Mouse (Mus musculus) heart, postnatal 36 days (tissue): ENCODE results near the gene Zbtb16. TPM values are rescaled to one million over a fixed set of nuclear protein-coding genes. Genes with fewer than 3 reads are reported as not detected.

ENCODE experiments used
- DNase-seq, 2 experiments: peaks; one replicate each; pipeline ENCODE4 v3.0.0; 2021 to 2022
- intact Hi-C: fragments of 180-260 bp; cut with DNase I; formaldehyde crosslinking; loops from one replicate; pipeline ENCODE4 v1.15.1; 2025
- total RNA-seq, 2 experiments: library from RNA; stranded (reverse); gene quantifications; 2 replicates each; pipeline ENCODE4 v1.2.3; 2021

Gene Zbtb16
- total RNA-seq, 2 experiments from 2014 or later, result 118 to 222 TPM

DNA sequence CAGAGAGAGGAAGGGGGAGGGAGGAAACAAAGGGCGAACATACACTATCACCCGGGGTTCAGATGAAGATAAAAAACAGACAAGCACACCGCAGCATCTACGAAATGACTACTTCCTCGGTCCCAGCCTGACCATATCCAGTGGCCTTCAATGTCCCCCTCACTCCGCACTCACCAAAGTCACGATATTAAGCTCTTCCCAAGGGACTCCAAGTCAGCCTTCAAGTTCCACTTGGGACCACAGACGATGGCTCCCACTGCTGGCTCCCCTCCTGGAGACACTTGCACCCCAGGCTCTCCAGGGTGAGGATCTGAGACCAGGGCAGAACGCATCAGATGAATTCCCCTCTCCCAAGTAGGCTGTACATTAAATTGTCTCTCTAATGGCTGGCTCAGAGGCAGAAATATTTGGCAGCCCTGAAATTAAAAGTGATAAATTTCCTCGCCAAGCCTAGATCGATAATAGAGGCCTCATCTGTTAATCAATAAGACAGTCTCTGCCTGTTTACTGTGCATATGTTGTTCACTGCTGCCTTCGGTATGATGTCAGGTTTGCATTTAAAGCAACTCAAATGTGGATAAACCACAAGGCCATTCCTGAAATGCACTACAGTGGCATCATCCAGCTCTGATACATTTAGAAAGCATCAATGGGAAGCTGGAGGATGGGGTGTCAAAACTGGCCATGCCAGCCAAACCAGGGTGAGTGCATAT is 115.6 kb downstream of the Zbtb16 start:
- intact Hi-C loops, result no loop called here
- DNase-seq, result peak in 1 of 2 experiments; percentile 21

DNA sequence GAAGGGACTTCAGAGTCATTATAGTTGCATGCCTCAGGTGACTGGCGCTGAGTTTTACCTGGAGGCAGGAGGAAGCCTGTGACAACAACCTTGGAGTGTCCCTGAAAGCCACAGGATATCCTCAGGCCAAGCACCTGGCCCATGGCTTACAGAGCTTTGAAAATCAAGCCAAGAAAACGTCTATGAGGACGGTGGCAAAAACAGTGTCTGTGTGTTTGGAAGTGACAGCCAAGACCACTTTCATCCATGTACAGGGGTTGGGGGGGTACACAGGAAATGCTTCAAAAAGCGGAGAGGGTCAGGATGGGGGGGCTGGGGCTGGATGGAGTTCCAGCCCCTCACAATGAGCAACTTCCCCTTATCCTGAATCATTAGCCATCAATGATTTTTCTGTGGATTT is 116.4 kb downstream of the Zbtb16 start:
- DNase-seq, result peak in 1 of 2 experiments; percentile 16
- intact Hi-C loops, result no loop called here

DNA sequence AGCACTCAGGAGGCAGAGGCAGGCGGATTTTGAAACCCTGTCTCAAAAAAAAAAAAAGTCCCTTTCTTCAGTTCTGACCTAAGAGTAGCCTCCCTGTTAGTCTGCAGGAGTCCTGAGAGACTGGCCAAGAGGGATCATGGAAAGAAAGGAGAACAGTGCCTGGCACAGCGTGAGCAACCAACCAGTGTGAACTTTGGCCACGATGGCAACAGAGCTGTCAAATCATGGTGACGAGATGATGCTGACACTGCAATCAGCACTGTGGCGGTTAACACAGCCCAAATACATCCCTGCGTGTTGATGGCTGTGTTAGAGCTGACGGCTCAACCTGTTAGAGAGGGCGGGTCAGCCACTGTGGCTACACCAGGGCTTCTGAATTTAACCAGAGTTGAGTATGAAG is 119.5 kb downstream of the Zbtb16 start:
- intact Hi-C loops, result no loop called here
- no peak for DNase-seq

DNA sequence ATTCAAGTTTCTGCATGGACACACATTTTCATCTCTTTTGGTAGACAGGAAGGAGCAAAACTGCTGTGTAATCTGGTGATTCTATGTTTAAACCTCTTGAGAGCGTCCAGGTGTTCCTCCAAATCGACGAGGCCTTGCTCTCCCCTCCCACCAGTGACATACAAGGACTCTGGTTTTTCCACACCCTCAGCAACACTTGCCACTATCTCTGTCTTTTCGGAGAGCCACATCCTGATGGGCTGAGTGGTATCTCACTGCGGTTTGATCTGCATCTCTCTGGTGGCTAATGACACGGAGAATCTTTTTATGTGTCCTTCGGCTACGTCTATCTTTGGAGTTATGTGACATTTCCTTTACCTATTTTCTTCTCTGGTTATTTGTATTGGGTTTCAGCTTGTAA is 121.0 kb downstream of the Zbtb16 start:
- DNase-seq, result no peak
- intact Hi-C loops, result no loop called here

DNA sequence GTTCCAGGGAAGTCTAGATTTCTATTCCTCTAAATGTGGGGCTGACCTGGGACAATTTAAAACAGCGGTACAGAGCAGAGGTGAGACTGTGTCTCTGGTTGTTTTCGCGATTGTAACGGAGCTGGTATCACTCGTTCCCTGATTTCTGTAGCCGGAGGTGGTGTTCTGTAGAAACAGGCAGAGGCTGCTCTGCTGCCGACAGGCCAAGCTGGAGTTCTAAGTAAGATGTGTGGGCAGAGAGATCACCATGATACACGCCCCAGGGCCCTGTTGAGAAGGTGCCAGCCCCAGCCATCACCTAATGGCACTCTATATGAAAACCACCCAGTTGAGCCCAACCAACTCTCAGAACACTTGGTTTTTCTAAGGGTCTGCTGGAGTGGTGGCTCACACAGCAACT is 122.2 kb downstream of the Zbtb16 start:
- intact Hi-C loops, result no loop called here

DNA sequence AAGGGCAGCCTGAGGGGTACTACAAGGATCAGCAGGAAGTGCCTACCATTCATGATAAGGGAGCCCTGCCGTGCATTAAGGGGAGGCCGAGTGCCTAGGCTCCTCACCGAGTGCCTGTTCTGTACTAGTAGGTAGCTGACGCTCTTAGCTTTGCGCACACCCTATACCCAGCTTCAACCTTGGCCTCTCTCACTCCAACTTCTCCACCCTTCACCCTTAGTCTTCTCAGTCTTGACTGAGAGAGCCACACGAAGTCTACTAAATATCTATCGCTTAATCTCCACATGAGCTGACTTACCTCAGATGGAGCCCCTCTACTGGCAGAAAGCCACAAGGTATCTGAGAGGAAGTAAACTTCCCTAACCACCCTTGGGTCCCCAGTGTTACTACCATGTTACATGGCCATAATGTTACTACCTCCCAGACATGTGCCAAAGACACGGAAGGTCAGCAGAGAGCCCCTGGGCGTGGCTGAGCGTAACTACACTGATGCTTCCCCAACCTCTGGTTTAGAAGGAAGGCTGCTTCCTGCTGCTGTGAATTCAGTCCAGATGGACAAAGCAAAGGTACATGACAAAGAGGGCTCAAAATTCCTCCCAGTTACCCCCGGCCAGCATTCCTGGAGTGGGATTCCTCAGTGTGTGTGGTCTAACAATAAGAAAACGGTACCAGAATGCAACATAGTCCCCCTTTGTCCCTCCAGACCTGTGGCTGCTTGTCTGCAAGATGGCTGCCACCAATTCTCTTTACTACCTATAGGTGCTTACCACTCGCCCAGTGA is 122.8 kb downstream of the Zbtb16 start:
- DNase-seq, result no peak
- intact Hi-C loops, result no loop called here

More for the DNA sequence above, 122.2 kb downstream of the Zbtb16 start:
- no peak for DNase-seq

DNA sequence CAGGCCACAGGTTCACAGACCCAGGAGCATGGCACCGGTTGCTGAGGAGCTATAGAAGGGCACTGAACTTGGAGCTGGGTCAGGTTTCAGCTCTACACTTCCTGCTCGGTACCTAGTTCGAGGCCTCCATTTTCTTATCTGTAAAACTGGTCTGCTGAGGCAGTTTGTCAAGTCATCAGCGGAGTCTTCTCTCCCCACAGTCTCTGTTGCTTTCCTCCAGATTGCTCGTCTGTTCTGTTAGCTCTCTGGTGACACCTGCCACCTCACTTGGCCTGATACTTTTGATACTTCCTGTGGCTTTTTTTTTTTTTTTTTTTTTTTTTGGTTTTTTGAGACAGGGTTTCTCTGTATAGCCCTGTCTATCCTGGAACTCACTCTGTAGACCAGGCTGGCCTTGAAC is 124.2 kb downstream of the Zbtb16 start:
- no peak for DNase-seq

DNA sequence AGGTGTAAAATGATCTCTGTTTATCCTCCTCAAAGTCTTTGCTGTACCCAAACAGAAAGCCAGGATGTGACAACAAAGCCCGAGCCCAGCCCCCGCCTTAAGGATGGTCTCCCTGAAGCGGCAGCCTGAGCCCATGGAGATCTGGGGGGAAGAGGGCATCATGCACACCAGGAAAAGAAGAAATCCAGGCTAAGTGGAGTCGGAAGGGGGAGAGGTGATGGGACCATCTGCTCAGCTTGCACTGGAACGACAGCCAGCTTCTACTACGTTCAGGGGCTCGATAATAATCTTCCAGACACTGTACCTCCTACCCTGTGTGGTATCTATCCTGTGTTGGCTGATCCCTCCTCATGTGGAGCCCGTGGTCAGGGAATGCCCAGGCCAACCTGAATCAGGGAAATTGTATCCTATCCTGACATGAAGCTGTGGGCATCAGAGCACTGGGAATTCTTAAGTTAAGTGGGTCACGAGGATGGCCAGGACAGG is 124.7 kb downstream of the Zbtb16 start:
- DNase-seq, result peak in 1 of 2 experiments; percentile 46
- intact Hi-C loops, result no loop called here

More for the DNA sequence above, 124.2 kb downstream of the Zbtb16 start:
- intact Hi-C loops, result no loop called here

DNA sequence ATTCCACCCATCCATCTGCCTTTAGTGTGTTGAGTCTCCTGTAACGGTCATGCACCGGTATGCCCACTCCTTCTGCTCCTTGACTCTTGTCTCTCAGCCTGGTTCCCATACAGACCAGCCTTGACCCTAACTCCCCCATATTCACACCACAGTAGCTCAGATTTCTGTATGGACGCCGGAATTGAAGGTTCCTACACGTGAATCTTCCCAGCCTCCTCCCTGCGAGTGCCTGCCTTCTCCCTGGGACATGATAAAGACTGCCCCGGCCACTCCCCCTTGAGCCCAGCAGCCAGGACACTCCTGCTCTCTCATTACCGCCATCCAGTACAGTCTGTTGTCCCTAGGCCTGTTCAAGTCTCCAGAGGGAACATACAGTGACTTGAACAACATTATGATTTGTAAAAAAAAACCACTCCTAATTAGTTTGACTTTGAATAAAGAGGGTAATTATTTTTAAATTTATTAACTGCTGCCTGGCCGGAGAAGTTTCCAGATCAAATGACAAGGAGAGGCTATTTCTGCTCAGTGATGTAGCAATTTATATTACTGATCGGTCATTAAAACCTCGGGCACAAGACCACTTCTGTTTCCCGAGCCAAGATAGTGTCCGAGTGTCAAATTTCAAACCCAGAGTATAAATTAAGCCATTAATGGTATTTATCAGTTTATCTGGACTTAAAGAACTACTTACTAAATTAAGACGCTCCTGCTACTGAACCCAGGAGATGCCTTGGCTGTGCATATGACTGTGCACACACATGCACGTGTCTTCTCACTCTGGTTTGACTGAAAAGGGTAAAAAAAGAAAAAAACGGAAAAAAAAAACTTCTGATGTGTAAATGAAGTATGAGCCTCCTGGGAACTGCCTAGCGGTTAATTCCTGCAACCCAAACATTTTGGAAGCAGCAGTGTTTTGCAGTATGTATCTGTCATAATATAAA is 125.4 kb downstream of the Zbtb16 start:
- intact Hi-C loops, result no loop called here
- DNase-seq, result peak in 1 of 2 experiments; percentile 41

DNA sequence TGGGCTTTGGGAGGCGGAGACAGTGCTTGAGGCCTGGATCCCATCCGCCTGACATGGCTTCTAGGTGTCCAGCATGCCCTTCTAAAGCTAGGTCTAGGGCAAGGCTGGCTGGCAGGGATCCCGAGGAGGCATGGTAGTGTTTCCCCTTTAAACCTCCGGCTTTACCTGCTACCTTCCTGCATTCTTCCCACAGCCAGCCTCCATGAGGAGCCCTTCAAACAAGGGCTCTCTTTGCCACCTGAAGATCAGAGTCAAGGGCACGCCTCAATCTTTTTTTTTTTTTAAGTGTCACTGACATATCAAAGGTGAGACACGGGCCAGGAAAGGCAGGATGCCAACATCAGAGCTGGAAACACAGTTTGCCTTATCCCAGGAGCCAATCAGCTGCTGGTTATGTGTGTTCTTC is 128.2 kb downstream of the Zbtb16 start:
- intact Hi-C loops, result loop anchor here (1.0 to 5.0 kb wide), 3 partner anchors 15 to 61 kb away; no protein-coding TSS in a partner anchor
- DNase-seq, result peak; percentile 55 to 74

DNA sequence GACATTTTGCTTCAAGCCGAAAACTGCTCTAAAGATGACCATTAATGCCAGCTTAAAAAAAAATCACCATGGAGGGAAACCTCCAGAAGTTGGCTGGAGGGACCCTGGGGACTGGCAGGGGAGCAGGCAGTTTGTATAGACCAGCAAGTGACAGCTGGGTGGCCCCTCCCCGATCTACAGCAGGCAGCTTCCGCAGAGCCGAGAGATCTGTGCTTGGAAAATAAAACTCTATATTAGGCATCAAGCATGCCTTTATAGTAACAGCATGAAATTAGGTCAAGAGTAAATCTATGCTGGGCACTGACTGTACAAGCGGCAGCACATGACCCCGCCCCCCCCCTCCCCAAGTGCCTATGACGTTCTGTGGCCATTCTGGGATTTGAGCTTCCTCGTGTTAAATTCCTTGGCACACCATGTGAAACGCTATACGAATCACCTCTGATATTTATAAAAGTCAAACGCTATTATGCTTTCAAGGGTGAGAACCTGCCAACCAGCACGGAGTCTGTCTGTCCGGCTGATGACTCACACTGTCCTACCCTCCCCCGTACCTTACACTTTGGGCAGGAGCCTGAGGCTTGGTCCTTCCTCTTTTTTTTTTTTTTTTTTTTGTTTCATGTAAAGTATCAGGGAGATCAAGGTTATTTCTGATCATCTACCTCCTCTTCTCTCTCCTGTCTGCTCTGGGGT is 128.7 kb downstream of the Zbtb16 start:
- DNase-seq, result peak; percentile 45 to 63
- intact Hi-C loops, result loop anchor here (1.0 to 5.0 kb wide), 3 partner anchors 16 to 60 kb away; no protein-coding TSS in a partner anchor

DNA sequence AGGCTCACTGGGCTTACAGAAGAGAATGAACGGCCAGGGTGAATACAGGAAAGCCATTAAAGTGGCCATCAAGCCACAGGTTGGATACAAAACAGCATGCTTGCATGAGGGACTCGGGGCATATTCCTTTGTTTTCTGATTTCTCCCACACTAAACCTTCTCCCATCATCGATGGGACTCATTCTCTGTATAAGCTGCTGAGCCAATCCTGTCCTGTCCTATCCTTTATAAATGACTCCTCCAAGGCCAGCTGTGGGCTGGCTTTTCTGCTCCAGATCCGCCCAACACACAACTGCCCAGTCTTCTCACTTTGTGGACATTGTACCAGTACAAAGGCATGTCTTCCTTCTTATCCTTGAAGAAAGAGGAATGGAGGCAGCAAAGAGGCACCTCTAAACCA is 134.7 kb downstream of the Zbtb16 start:
- DNase-seq, result no peak
- intact Hi-C loops, result loop anchor here (5.0 kb wide), 1 partner anchor 44 kb away; no protein-coding TSS in a partner anchor

DNA sequence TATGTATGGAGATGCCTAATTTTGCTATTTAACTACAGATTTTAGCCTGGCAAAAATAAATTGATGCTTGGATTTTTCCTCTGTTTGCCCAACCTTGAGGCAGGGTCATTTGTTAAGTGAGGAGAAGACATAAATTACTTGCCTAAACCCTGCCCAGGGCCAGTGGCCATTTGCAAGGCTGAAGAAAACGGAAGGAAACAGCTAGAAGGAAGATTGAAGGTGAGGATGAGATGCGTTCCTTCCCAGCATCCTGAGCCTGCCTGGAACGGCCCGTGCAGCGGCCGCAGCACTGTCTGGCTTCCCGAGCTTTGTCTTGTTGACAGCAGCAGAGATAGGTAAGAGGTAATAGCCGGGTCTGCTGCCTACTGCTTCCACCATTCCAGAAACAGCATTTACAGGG is 135.2 kb downstream of the Zbtb16 start:
- DNase-seq, result no peak
- intact Hi-C loops, result loop anchor here (5.0 kb wide), 1 partner anchor 44 kb away; no protein-coding TSS in a partner anchor

DNA sequence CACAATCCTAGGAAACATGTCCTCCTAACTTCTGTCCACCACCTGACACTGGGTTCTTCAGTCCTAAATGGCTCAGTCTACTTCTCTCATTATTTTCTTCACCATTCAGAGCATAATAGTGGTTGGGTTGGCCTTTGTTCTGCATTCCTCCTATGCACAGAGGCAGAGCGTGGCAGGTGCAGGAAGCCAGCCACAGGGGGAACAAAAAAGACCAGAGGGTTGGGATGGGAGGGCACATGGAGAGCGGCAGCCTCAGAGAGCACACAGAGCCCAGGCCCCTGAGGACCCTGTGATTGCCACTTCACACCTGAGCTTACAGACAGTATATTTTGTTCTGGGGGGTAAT is 138.6 kb downstream of the Zbtb16 start:
- intact Hi-C loops, result no loop called here
- no peak for DNase-seq

DNA sequence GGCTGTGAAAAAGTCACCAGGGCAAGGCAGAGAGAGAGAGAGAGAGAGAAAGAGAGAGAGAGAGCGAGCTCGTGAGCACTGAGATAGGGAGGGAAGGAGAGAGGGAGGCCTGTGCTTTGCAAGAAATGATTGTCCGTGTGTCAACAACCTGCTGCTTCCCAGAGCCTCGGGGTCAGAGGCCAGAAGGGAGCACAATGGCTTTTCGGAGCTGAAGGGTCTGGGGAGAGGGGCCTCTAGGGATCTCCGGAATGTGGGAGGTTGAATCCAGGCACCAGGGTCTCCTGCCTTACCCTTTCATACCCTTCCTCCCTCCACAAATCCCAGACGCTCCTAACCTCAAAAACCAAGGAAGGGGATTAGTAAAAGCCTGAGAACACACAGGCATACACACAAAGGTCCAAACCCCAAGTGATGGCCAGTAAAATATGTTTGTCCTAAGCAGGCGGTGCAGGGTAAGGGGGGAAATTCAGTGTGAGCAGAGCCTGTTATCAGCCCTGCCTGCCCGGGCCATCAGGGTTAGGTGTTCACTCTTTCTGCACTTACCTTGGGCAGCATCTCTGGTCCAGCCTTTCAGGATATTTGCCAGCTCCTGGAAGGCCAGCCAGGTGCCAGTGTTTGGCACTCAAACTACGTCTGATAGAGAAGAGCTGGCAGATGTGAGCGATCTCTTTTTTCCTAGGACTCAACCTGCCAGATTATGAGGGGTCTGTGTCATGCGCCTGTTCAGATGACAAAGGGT is 139.1 kb downstream of the Zbtb16 start:
- intact Hi-C loops, result no loop called here
- DNase-seq, result no peak

DNA sequence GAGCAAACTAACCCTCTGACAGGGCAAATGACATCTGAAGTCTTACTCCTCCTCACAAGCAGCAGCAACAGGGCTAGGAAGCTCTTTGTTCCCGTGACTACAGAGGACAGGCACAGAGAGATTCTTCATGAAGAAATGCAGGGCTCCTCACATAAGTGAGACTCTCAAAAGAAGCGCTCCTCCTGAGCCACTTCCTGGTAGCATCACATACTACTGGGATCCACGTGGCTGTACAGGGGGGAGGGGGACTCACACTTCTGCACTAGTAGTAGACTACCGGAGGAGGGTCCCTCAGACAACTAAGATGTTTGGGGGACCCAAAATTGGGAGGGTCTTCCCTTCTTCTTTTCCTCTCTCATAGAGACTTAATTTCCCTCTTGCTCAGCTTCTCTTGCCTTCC is 139.7 kb downstream of the Zbtb16 start:
- intact Hi-C loops, result no loop called here
- DNase-seq, result no peak

DNA sequence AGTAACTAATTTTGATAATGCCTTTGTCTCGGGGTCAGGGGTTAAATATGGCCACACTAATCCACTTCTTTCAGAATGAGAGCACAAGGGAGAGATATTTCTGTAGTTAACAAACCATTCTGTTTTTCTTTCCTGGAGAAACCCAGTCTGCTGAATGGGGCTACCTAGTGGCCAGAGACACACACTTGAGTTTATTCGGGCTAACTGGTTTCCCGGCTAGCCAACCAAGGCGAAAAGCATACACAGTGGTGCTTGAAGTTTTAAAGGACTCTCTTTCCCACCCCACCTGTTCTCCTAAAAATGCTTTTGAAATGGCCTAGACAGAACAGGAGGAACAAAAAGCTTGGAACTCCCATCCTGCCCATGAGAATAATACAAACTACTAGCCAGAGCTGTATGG is 140.2 kb downstream of the Zbtb16 start:
- no peak for DNase-seq
- intact Hi-C loops, result no loop called here

DNA sequence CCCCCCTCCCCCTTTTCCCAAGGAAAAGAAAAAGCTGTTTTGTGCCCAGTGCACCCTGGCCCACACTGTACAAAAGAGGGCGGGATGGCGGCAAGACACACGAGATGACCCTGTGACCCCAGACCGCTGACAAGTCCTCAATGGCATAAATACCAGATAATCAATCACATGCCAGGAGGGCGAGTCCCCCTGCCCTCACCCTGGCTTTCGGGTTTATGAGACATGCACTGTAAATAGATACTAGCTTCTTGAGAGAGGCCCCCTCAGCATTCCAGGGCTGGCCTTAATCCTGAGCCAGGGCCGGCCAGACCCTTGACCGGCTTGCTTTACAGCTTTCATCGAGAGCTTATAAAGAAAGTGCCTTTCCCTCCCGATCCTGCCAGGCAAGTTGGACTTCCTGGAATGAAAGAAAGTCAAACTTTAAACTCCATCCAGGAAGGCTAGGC is 141.4 kb downstream of the Zbtb16 start:
- no peak for DNase-seq
- intact Hi-C loops, result no loop called here

DNA sequence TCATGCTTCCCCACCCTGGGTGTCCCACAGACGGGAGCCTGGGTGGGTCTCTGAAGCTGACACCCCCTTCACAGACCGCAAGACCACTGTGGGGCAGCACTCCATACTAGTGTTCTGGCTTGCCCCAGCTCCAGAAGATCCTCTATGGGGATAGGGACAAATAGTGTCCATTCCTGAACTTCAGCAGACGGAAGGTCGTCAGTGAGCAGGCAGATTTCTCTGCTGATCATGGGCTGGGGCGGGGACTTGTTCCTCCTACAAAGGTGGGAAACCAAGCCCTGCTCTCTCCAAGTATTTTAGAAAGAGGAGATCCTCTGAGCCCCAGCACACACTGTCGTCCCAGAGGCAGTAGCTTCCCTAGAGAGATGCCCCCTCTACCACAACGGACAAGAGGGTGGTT is 142.3 kb downstream of the Zbtb16 start:
- intact Hi-C loops, result no loop called here
- DNase-seq, result no peak

DNA sequence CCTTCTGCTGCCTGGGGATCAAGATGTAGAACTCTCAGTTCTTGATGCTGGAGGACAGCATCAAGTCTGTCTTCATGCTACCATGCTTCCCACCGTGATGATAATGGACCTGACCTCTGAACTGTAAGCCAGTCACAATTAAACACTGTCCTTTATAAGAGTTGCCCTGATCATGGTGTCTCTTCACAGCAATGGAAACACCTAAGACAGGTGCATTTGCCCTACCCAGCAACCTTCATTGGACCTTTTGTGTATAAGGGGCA is 146.4 kb downstream of the Zbtb16 start:
- intact Hi-C loops, result no loop called here

More for the DNA sequence above, 146.4 kb downstream of the Zbtb16 start:
- no peak for DNase-seq
